Mouse (Mus musculus): ENCODE measurements around the gene Rhbdf2.
"Not testable (repeated sequence)": the region's sequence is repeated elsewhere in the genome, so short reads cannot be mapped to it uniquely, and the experiment has no call there.

Gene Rhbdf2

DNA sequence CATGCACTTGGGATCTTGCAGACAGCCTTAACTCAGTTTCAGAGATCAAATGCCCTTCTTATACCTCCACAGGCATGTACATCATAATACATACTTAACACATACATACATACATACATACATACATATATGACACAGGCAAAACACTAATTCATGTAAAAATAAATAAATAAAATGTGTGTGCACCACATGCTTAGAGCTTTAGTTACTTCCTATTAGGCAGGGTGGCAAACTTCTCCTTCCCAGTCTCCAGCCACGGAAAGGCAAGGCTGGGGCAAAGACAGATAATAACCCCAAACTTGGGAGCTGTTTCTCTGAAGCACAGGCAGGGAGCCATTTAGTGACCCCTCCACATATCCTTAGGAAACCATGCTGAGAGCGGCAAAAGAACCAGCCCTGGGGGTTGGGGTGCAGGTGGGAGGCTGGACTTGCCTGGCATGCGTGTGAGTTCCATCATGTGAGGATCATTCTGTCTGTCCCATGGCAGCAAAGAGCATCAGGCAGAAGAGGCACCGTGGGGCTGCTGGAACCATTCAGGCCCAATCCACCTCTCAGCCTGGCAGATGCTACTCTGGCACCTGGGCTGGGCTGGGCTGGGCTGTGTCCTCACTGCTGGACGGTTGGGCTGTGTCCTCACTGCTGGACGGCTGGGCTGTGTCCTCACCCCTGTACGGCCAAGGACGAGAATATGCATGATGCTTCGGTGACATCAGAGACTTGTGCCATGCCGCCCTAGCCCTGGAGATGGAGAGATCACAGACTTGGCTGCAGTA lies at the start of gene Rhbdf2:
Rhbdf2 (minus strand) TSS at position 721 of the 773 bp plus-strand sequence.
- DNase-seq (ENCODE audit: low read depth, low spot score): no peak

DNA sequence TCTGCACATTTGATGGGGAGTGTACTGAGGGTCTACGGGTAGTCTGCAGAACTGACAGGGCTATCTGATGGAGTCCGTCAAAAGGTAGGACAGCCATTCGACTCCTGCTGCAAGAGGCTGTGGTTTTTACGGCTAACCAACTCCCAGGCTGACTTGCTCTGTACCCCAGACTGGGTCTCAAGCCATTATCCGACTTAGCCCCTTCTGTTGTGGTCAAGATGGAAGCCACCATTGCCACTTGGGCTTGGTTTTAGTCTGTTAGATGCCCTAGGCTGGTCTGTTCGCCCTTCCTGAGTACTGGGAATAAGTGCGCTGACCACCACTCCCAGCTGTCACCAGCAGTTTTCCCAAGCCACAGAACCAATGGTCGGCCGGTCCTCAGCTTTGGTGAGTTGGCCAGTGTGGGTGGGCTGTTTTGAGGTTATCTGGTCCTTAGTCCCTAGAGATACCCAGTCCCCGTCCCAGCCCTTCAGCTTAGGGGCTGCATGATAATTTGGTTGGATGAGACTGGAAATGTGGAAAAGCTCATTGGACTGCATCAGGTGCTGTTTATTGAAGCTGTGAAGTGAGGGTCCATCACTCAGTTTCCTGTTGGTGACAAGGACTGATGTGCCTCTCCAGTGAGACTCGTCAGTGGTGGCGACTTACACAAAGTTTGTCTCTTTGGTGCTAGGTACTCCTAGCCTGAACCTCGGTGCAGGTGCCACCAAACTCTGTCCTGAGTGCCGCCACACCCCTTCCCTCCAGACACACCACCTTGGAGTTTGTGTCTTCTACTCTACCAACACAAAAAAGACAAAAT lies 49.6 kb upstream of the Rhbdf2 start:
- DNase-seq (ENCODE audit: low read depth, low spot score): no peak

DNA sequence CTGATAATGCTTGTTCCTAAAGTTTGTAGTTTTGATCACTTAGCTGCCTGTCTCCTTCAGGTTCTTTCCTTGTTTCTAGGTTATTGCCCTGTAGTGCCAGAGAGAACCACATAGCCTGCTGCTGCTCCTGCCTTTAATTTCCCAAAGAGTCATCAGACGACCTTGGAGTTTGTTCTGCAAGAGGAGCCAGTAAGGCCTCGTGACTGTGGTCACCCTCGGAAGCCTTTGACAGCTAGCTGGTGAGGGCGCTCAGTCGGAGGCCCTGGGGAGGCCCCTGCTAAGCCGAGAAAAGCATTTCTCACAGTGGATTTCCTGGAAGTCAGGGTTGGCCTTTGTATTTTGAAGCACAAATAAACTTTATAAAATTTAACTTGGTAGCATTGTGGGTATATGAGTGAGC lies 48.6 kb upstream of the Rhbdf2 start:
- DNase-seq (ENCODE audit: low read depth, low spot score): not testable (repeated sequence)

DNA sequence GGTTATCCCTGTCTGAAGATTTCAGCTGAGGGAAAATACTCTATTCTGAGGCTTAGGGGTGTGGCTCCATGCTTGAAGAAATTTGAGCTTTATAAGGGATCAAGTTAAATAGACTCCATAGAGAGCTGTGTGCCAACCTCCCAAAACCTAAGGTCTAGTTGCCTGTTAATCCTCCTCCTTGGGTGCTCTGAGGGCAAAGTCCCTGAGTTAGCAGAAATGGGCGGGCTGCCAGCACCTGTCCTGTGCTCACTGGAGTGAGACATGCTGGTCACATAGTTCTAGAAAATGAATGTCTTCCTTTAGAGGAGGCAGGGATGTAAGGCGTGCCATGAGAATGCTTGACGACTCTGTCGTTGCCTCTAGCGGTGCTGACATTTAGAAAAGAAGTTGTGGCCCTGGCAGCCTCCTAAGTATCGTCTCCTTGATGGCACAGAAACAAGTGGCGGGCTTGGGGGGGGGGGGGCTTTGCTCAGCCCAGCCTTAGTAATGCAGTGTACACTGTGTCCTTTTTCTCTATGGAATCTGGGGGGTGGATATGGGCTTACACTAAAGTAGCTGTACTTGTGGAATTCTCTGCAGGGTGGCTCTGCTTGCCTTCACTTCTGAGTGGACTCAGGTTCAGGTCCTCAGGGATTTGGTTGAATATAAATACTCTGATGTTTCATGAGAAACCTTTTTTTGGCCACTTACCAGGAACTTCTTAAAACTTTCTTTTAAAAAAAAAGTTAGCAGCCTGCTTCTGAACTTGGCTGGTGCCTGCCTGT lies 48.0 kb upstream of the Rhbdf2 start:
- DNase-seq (ENCODE audit: low read depth, low spot score): no peak

DNA sequence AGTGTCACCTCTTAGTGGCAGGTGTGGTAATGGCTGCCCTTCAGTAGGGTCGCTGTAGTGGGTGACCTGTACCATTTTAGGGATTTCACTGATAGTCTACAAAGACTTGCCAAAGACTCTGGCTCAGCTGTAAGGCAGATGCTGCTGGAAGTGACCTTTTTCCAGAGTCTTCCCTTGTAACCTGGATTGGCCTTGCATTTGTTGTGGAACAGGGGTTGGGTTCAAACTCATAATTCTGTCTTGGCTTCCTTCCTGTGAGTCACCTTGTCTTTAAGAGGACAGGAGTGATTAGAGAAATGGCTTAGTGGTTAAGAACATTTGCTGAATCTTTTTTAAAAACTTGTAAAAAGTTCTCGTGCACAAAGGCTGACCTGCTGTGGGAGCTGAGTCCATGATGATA lies 46.6 kb upstream of the Rhbdf2 start:
- no peak for DNase-seq (ENCODE audit: low read depth, low spot score)

DNA sequence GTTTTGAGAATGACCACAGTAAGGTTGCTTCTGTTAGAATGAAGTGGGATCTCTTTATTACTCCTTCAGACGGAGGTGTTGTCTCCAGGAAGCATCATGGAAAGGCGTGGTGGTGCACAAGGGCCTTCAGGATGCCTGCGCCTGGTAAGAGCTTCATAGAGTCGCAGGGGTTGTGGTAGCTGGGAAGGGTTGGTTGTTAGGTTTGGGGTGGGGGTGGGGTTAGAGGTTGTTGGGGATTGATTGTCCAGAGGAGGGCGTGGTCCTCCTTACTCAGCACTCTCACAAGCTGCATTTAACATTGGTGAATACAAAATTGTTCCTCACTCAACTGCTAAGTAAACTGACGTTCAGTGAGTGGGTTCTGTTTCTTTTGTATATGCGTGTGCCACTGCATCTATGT lies 45.8 kb upstream of the Rhbdf2 start:
- DNase-seq (ENCODE audit: low read depth, low spot score): peak; percentile 90

DNA sequence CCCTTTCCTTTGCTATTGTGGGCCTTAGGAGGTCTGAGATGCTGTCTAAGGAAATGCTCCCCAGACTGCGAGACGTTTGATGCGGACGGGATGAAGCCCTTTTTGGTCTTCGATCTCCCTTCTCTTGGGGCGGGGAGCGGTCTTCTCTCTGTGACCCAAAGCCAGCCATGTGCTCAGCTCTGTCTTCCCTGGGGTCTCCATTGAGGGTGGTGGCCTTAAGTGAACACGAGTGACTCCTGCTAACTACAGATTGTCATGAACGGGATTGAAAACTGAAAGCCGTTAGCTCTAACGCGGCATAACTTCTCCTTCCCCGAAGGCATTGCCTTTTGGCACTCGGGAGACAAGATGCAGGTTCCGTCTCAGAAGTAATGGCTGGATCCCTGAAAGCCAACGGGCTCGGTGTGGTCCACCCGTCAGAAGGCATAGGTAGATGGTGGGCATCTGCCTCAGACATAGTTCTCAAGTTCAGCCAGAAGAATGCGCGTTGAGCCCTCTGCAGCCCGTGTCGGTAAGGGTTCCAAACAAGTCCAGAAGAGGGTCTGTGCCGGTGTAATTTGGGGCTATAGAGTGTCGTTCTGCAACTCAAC lies 45.1 kb upstream of the Rhbdf2 start:
- DNase-seq (ENCODE audit: low read depth, low spot score): no peak

DNA sequence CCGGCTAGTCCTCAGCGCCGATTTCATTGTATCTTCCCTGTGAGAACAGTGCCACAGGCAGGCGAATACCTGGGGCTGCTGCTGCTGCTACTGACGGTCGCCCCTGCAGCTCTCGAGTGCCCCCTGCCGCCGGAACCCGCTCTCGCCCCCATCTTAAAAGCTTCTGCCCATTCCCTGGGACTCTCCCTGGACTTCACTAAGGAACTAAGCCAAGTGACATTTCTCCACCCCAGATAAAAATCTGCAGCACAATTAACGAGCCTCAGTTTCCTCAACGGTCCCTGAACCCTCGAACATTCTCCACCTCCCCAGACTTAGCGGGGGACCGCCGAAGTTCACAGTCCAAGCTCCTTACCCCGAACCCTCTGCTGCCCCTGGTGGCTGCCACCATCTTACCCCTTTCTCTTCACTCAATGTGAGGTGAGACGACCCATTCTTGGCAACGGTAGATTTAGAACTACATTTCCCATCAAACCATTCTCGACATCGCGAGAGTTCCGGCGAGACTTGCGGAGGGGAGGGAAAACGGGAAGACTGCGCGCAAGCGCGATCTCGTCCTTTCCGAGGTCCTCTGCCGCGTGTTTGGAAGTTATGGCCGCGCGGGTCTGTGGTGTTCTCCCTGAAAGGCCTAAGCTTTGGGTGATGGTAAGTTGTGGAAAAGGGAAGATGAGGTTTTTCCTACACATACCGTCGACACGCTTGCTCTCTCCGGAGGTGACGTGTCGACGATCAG lies 44.5 kb upstream of the Rhbdf2 start:
- DNase-seq (ENCODE audit: low read depth, low spot score): peak; percentile 99

DNA sequence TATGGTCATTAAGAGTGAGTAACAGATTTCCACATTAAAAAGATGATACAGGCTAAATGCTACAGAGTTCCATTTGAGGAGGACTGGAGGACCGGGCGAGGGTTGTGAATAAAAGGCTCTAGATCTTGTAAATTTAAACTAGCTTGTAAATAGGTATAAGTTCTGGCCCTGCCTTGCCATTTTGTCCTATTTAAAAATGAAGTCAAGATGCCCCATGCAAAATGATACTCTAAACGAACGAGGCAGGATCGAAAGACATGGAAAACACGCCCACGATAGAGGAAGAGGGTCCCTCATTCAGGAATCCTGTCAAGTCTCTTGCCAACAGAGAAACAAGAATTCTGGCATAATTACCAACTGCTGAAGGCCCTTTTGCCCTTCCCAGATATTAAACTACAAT lies 43.6 kb upstream of the Rhbdf2 start:
- DNase-seq (ENCODE audit: low read depth, low spot score): no peak

DNA sequence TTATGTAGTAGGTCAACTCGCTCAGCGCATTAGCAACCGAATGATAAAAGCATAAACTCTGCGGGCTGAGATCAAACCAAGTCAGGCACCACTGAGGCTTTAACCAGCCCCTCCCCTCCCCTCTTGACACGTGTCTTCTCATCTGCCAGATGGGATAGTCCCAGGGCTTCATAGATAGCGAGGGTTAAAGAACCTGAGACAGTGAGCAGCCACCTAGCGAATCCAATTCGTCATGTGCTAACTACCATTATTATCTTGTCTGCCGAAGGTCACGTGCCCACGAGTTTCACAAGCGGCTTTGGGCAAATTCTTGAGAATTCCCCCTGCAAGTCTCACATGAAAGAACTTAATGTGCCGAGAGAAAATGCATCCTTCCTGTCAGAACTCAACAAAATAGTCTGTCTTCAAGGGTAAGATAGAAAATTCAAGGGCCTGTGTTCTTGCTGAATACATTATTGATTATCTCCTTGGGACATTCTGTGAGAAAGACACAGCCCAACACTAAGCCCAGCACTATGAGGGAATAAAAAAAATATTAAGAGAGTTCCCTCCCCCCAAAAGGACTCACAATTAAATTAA lies 43.1 kb upstream of the Rhbdf2 start:
- no peak for DNase-seq (ENCODE audit: low read depth, low spot score)

DNA sequence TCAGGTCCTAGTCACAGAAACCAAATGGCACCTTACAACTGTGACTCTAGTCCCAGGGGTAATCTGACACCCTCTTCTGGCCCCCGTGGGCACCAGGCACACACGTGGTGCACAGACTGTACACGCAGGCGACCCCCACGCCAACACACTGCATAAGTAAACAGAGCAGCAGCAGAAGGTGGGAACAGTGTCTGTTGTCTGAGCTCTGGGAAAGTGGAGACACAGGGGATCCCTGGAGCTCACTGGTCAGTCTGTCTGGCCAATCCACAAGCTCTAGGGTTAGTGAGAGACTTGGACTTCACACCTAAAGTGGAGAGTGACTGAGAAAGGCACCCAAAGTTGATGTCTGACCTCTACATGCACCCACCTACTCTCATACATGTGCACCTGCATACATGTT lies 42.5 kb upstream of the Rhbdf2 start:
- no peak for DNase-seq (ENCODE audit: low read depth, low spot score)

DNA sequence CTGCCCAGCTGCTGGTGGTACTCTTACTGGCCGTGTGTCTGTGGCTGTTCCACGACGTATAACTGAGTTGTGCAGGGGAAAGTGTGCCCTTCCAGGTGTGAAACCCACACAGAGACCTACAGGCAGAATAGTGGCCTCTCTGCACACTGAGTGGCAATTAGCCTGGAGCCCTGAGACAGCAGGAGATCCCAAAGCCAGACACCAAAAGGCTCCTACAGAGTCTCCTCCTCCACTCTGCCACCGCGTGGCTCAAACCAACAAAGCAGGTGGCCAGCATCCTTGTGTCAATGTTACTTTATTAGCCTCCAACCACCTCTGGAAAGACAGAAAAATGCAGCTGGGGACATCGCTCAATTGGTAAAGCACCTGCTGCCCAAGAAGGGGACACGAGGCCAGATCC lies 42.0 kb upstream of the Rhbdf2 start:
- DNase-seq (ENCODE audit: low read depth, low spot score): no peak

DNA sequence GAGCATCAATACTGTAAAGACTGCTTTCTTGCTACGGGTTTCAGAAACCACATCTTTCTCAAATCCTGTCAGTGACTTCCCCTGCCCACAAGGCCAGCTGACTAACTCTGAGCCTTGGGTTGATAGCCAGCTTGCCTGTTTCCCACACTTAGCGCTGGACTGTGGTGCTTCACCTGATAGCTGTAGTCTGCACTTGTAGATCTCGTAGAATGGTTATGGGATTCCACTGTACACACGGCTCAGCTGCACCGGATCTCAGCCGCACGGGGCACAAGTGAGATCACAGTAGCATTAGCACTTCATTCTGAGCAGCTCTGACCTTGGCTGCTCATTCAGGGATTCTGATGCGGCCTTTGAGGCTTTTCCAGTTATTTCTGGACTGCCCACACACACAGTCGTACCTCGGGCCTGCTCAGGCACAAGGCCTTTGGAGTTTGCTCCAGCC lies 41.6 kb upstream of the Rhbdf2 start:
- peak; percentile 62 for DNase-seq (ENCODE audit: low read depth, low spot score)

DNA sequence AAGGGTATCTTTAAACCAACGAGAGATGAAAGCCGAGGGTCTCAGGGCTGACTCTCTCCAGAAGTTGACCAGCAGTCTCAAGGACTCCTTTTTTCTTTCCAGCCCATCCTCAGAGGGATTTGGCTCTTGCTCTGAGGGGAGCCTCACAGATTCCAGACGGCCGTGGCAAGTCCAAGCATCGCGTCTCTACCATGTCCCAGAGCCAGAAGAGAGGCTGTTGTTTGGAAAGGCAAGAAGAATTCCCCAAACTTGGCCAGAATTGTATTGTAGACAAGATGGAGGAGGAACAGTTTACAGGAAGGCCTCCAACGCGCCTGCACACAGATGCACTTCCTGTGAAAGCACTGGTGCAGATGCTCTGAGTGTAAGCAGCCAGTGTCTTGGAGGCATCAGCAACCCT lies 41.1 kb upstream of the Rhbdf2 start:
- no peak for DNase-seq (ENCODE audit: low read depth, low spot score)

DNA sequence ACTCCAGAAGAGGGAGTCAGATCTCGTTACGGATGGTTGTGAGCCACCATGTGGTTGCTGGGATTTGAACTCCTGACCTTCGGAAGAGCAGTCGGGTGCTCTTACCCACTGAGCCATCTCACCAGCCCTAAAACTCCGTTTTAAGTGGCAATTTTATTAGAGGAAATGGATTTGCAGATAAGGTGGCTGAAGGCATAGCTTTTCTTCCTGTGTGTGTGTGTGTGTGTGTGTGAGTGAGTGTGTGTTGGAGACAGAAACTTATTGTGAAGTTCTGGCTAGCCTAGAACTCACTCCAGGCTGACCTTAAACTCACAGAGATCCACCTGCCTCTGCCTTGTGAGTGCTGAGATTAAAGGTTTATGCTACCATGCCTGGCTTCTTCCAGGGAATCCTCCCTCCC lies 40.2 kb upstream of the Rhbdf2 start:
- DNase-seq (ENCODE audit: low read depth, low spot score): not testable (repeated sequence)

DNA sequence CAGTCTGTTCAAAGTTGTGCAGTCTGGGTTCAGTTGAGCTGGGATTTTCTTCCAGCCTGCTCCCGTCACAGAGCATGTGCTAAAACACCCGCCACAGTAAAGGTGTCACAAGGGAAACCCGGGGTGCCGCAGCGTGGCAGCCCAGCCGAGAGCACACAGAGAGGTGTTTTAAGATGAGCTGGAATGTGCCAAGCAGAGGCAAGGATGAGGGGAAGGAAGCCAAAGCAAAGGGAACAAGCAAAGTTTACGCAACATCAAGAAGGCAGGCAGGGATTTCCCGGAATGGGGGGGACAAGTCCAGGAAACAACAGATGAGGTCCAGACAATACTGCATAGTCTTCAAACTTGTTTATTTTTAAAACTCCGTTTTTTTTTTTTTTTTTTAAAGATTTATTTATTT lies 39.7 kb upstream of the Rhbdf2 start:
- DNase-seq (ENCODE audit: low read depth, low spot score): no peak

DNA sequence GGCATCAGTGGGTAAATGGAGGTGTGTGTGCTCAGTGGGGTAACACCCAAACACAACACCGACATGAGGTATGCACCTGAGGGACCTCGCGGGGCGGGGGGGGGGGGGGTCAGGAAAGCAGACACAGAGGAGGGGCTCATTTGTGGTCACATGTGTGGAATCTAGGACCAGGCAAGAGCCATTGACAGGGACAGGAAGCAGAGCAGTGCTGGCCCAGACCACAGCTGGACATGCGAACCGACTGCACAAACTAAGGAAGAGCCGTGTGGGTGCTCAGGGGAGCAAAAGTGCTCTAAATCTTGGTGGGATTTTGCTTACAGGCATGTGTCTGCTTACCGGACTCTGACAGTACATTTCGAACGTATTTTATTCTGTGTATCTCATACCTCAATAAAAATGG lies 38.5 kb upstream of the Rhbdf2 start:
- DNase-seq (ENCODE audit: low read depth, low spot score): no peak

DNA sequence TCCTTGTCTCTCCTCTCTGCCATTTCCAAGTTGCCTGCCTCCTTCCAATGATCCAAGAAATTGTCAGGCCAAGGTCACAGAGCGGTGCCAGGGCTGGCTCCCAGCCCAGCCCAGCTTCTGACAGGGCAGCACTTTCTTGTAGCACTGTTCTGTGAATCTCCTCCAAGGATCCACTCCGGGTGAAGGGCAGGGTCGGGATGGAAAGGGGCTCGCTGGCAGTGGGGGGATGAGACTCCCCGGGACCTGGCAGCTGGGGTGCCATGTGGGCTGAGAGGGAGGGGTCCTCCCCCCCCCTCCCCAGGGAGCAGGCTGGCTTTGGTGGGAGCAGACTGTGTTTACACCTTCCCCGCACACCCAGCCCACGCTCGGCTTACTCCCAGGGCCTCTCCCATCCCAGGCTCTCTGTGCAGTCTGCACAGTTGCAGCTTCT lies 35.1 kb upstream of the Rhbdf2 start:
- DNase-seq (ENCODE audit: low read depth, low spot score): no peak

DNA sequence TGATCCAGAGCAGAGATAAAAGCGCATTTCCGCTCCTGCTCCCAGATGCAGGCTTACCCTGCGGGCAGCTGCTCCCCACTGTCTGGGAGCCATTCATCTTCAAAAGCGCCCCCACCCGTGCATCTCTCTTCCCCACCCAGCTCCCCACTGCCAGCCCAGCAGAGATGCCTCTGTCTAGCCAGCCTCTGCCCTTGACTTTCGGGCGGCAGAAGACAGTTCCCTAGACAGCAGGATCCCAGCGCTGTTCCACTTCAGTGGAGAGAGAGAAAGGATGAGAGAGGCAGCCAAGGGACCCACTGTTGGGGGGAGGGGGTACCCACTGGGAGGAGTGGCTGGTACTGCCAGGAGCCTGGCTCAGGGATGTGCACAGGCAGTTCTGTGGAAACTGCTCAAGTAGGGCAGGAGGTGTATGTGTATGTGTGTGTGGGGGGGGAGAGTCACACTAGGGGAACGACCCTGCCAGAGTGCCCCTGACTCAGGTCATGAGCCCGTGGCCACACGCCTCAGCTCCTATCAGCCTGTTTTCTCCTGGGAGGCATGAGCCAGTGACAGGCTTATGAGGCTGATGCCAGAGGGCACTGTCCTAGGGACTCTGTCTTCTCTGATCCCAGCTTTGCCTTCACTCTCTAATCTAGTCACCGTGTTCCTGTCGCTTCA lies 34.6 kb upstream of the Rhbdf2 start:
- no peak for DNase-seq (ENCODE audit: low read depth, low spot score)

DNA sequence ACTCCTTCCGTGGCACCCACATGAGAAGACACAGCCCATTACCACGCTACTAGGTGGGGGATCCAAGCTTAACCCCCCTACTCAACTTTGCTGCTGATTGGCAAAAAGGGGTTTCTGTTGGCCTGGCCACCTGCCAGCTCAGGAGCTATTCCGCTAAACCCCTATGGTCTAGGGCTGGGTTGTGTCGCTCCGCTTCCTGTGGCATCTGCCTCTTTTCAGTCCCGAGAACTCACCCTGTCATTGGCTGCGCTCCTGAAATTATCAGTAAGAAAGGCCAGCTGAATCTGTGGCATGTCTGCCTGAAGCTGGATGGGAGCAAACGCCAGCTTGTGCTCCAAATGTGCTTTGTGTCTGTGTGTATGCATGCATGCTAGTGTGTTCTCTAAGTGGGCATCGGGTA lies 33.4 kb upstream of the Rhbdf2 start:
- DNase-seq (ENCODE audit: low read depth, low spot score): no peak

Data from ZHBTc4 (cell line).